Mouse (Mus musculus): ENCODE data around the gene Grhl1. TPM values are rescaled to one million over a fixed set of nuclear protein-coding genes. Genes with fewer than 3 reads are reported as not detected.
"Not testable (repeated sequence)": the region's sequence is repeated elsewhere in the genome, so short reads cannot be mapped to it uniquely, and the experiment has no call there.

The Grhl1 gene
- 1 to 10 TPM; 3.3 to 4.7 (median 4.0) TPM for polyA plus RNA-seq (2017; shearing (Covaris generic))

DNA sequence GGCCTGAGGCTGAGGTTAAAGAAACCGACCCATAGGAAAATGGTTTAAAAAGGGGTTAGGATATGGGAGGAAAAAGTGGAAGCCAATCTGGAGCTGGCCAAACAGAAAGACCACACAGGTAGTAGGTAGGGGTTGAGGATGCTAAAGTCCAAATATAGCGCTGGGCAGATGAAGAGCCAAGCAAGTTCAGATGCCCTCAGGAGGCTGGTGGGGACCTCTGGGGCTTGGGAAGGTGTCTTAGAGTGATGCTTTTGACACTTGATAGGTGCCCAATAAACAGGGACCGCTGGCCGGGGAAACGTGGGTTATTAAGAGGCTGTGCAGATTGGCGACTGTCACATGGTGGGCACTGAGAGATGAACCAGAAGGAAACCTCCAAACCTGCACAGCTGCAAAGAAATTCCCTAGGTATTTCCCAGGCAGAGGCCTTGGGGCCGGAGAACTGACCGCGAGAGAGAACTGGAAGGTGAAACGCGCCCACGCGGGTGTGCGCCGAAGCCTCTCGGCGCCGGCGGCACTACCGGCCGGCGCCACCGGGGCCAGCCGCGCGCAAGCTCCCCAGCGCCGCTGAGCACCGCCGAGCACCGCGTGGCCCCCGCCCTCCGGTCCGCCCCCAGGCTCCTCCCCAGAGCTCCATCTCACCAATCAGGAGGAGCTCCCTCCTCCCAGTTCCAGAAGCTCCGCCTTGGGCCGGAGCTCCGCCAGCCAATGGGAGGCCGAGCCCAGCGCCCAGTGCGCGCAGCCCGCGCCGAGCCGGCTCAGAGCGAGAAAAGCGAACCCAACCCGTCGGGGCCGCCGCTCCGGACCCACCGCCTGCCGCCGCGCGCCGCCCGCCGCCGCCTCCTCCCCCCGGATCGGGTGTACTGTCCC, at the start of gene Grhl1:
Grhl1 (plus strand) TSS at position 761 of the 870 bp plus-strand sequence.
- ATAC-seq = peak; percentile 98

DNA sequence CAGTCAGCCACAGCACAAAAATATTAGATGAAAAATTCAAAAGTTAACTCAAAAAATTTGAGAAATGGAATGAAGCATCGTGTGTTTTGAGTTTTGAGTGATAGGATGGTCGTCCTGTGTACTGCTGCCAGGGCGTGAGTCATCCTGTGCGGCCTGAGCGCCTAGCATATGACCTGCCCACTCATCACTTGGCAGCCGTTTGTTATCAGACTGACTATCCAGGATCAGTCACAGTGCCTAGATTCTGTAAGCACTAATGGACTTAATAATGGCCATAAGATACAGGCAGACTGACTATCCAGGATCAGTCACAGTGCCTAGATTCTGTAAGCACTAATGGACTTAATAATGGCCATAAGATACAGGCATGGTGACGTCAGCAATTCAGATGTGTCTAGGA, 47.0 kb upstream of the Grhl1 start:
- not testable (repeated sequence) for ATAC-seq

DNA sequence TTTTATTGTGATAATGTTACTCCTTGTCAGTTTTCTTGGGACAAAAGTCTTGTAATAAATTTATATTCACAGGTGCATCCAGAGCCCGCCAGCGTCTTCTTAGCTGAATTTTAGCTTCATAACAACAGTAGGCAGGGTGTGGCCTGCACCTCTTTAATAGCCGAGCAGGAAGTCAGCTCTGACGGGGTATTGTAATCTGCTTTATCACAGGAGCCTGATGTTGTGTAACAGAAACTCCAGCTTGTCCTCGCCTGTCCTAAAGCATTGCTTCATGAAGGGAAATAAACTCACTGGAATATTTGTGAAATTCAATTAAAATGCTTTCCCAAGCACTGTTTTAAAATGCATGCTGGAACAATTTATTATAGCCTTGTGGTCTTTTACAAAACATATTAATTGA, 35.7 kb upstream of the Grhl1 start:
- peak; percentile 93 for ATAC-seq

DNA sequence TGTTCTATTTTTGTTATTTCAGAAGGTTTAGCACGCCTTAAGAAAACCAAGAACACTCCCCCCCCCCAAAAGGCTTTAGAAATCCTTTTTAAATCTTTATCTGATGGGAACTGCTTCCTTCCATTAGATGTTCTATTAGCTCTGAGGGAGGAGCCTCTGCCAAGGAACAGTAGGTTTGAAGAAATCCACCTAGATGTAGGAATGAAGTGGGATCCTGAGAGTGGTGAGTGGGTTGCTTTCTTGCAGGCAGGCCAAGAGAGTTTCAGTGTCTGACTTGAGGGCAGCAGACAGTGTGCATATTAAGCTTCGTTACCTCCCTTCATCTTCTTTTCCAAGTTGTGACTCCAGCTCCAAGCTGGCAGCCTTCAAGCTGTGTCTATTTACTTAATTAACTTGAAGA, 34.9 kb upstream of the Grhl1 start:
- no peak for ATAC-seq

DNA sequence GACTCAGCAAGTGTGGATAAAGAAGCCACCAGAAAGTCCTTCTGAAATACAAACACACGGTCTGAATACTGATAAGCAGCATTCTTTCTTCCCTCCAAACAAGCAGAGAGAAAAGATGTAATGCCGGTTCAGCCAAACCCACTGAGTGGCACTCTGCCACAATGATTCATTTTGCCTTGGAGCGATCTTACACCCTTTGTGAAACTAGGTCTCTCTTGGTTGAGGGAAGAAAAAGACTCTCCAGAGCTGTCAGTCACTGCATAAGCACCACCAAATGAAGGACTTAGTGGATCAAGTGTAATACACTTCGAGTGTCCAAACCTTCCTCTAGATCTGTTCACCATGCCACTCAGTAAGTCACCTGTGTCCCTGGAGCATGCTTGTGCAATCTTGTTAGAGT, 34.1 kb upstream of the Grhl1 start:
- ATAC-seq = no peak

DNA sequence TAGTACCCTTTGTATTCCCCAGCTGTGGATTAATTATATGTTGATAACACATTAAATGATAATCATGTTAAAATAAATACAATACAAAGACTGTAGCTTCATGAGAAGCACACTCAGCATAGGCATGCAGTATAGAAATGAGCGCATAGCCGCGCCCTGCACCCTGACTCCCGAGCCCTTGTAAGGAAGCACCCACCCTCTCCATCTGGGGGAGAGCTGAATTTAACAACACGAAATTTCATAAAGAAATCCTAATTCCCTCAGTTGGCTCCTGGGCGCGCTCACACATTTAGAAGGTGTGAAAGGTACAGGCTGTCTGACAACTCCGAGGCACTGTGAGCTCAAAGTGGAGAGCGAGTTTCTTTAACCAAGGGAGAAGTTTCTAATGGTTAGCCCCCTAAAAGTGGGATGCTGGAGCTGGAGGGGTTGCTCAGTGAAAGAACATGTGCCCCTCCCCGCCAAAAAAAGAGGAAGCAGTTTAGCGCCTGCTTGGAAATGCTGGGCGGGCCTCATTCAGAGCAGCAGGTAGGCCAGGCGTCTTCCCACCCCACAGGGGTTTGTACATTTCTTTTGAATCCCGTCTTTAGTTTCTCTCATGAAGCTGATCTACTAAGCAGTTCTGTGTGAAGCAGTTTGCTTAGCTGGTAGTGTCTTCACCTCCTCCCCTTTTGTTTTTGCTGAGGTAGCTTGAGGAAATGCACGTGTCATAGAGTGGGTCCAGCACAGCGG, 30.5 kb upstream of the Grhl1 start:
- no peak for ATAC-seq

DNA sequence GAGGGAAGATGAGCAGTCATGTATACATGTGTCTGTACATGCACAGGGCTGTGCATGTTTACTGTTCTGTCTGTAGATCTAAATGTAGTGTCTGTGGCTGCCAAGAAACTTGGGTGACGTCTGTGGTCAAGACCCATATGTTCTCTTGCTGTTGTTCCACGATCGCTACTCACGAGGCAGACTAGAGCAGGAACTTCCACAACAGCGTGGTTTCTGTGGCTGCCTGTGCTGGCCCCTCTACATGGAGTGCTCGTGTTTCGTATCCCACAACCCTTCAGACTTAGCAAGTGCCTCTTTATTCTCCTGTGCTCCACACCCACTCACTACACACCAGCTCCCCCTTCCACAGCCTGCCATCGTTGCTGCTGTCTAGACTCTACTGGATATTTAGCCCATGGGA, 24.4 kb upstream of the Grhl1 start:
- ATAC-seq = no peak

DNA sequence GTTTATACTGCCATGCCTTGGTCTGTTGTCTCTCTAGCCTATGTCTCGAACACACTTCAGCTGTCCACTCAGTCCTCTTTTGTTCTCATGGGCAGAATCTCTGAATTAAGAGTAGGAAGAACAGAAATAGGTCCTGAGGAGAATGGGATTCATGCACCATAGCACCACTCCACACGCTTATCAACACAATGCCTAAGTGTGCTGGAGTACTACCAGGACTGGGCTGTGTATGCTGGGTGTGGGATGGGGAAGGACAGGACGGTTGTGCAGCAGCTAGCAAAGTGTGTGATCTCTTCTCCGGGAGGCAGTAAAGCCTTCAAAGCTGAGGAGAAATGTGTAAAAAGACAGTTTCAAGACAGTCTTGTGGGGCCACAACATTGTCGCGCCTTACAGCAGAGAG, 23.2 kb upstream of the Grhl1 start:
- no peak for ATAC-seq

DNA sequence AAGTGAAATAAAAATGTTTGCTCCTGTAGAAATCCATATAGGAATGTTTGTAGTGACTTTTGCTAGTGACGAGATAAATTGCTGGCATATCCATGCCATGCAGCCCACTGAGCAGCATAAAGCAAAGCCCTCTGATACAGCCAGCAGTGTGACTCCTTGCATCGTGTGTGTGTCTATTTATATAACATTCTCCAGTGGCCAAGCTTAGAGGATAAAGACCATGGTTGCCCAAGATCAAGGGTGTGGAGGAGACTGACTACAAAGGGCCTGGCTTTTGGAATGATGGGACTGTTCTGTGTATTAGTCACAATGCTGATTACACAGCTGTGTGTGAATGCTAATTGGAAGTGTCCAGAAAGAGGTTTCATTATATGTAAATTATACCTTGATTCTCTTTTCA, 19.6 kb upstream of the Grhl1 start:
- no peak for ATAC-seq

DNA sequence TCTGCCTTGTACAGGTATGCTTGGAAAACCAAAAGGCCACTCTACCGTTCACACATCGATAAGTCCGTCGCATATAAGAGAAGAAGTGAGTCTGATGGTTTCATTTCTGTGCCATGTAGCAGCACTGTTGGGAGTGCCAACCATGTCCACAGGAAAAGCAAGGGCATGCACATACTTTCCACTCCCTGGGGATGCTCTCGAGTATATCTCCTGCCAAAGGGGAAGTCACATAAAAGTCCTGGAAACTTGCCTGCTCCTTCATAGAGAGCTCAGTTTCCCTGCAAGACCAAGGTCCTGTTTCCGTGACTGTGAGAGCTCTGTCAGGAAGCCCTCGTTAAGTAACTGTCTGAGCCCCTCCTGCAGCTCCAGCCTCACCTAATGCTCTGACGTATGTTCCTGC, 16.1 kb upstream of the Grhl1 start:
- no peak for ATAC-seq

DNA sequence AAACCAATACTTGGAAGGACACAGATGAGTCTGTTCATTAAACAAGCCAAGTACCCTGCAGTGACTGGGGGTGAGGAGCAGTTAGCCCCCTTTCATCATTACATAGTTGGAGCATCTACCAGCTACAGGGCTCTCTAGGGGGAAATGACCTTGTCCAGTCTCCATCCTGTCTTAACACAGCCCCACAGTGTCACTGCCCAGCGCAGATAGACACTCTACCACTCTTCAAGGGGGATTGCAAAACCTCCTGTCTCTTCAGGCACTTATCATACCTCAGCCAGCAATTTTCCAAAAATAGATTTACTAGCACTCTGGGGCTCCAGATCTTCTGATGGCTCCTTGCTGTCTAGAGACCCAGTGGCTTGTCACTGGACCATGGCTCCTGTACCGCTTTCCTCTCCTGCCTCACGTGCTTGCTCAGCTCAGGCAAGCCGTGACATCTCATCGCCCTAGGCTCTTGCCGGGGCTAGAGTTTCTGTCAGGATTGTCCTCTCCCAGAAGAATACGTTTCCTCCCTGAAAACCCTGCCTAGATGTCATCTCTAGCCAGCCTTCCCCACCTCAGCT, 8.6 kb upstream of the Grhl1 start:
- ATAC-seq = no peak

DNA sequence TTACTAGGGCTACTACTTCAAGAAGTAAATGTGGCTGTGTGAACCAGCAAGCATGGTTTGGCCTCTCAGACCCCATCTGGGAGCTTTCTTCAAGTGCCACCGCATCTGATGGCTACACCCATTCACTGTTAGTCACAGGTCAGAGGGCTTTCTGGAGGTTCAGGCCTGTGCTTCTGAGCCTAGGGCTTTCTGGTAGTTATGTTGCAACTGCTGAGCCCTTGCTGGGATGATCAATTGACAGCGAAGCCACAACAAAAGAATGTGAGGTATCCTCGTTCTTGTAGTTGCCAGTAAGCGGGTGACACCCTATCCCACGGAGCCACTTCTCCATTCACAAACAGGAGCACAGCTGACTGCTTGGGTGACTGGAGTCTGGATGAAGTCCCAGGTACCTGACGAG, 6.8 kb upstream of the Grhl1 start:
- ATAC-seq = no peak

DNA sequence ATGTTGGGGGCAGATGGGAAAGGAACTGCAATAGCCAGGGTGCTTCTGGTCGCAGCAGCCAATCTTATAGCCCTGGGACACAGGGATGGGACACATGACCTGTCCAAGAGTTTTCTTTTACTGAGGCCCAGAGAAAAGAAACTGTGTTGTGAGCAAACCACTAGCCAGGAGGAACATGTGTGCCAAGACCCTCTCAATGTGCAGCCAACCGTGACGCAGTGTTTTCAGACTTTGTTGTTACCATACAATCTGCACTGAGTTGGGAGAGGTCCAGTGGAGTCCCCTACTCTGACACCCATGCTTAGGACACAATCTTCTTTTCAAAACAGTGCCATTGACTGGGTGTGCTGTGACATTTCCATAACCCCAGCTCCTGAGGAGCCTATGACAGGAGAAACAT, 4.5 kb upstream of the Grhl1 start:
- ATAC-seq = no peak

DNA sequence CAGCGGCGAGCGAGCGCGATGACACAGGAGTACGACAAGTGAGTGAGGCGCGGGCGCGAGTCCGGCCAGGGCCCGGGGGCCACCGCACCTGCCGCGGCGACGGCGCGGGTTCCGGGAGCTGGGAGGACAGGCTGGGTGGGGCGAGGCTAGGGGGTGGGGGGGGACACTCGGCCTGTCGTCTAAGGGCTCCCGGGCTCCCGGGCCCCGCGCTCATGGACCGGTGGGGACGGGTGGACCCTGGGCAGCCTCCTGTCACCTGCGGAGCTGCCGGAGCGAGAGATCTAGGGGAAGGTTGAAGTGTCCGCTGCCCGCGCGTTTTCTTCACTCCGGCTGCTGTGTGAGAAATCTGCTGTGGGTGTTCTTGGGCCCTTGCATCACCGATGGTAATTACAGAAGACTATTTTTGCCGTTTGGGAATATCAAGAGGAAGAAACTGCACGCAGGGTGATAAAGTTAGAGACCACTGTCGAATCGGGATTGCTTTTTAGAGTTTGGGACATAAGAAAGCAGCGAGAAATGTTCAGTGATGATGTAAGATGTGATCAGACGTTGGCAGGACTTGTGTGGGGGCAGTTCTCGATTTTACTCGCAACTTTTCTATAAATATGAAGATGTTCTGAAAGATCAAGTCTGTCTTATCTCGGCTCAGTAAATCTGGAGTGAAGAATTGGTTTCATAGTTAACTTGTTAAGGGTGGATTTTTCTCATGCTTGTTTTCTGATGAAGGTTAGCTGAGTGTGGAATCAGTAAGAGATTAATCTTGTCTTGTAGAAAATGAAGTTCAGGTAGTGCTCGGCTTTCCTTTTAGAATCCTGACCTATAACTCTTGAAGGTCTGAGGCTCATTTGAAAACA, 565 bp downstream of the Grhl1 start:
- peak; percentile 26 for ATAC-seq

DNA sequence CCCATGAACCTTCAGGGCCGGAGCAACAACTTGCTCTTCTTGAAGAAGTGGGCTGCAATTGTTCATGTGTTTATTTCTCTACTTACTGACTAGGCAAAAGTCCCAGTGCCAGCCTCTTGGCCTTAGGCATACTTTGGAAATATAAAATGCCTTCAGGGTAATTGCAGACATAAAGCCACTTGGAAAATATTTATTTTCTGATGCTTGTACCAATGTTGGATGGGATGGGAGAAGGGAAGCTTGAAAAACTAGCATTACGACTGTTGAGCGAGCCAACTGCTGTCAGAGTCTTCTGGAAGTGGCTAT, 1.1 kb downstream of the Grhl1 start:
- ATAC-seq = no peak

DNA sequence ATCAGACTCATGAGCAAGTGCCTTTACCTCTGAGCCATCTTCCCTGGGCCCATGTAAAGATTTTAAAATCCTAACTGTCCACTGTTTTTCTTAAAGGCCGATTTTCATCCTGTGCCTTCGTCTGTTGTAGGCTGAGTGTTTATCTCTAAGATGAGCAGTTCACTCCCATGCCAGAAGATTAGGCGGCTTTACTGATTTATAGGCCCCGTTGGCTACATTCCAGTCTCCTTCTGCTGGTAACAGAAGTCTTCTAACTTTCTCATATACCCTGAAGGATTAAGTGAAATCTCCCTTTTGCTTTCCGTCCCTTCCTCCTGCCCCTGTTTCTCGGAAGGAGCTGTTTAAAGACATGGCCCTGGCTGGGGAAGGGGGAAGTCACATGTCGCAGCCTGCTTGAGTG, 2.8 kb downstream of the Grhl1 start:
- no peak for ATAC-seq

DNA sequence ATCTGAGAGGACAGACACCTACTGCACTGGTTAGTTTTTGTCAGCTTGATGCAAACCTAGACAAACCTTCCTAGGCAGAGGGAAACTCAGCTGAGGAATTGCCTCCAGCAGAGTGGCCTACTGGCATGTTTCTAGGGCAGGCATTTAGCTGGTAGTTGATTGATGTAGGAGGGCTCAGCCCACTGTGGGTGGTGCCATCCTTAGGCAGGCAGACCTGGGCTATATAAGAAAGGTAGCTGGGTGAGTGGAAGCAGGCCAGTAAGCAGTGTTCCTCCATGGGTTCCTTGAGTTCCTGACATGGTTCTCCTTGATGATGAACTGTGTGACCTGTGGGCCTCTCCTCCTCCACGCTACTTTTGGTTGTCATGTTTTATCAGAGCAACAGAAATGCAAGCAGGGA, 8.4 kb downstream of the Grhl1 start:
- ATAC-seq = no peak

DNA sequence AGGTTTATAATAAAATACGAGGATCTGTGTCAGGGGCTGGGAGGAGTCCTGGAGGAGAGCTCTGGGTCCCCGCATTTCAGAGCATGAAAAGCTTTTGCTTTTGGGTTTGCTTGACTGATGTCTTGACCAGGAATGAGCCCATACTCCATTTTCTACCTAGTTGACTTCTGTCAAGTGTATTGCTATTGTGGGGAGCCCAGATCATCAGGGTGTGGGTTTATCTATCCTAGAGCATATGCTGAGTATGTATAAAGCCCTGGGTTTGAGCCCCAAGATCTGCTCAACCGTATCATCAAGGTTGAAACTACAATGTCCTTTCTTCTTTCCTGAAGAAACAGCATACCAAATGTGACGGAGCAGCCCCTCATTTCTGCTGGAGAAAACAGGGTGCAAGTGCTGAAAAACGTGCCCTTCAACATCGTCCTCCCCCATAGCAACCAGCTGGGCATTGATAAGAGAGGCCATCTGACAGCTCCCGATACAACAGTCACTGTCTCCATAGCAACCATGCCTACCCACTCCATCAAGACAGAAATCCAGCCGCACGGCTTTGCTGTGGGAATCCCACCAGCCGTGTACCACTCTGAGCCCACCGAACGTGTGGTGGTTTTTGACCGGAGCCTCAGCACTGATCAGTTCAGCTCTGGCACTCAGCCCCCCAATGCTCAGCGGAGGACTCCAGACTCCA, 9.1 kb downstream of the Grhl1 start:
- no peak for ATAC-seq

DNA sequence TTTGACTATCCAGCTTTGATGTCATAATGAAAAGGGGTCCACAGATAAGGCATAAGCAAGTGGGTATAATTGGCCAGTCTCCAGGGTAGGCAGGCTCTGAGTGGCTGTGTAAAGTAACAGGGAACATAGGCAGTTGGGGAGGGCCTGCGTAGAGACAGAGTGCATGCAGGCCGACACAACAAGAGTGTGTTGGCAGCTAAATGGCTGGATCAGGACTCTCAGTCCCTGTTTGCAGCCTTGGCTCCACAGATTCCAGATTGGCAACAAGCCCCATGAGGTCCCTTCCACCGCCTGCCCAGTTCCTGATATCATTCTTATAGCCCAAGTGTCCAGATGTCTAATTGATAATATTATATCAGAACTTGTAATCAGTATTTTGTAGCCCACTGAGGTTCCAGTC, 11.6 kb downstream of the Grhl1 start:
- ATAC-seq = no peak

DNA sequence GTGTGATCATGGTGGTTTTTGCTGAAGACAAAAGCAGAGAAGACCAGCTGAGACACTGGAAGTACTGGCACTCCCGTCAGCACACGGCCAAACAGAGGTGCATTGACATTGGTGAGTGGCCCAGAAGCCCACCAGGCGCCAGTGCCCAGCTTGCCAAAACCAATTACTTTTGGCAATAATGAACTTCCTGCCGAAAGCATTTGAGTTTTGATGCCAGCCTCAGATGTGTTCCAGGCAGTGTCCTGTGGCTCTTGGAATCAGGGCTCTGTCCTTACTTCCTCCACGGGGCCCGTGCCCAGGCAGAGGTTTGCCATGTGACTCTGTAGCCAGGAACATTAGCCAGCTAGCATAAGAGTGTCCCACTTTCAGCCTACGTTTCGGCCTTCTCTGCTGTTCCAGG, 12.8 kb downstream of the Grhl1 start:
- ATAC-seq = no peak

DNA sequence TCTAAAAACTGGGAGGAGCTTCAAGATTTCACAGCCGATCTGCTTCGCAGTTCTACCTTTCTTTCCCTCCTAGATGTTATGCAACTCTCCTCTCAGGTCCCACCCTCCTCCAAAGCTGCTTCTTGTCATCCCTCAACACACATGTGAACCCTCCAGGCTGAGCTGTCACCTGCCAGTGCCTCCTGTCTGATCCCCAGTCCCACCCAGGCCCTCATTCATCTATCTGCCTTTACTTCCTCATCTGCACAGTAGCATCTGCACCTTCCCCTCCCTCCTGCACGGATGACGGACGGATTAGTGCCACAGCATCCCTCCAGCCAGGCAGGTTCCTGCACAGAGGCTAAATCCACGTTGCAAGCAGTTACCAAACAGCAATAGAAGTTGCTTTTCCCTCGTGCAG, 14.1 kb downstream of the Grhl1 start:
- no peak for ATAC-seq

DNA sequence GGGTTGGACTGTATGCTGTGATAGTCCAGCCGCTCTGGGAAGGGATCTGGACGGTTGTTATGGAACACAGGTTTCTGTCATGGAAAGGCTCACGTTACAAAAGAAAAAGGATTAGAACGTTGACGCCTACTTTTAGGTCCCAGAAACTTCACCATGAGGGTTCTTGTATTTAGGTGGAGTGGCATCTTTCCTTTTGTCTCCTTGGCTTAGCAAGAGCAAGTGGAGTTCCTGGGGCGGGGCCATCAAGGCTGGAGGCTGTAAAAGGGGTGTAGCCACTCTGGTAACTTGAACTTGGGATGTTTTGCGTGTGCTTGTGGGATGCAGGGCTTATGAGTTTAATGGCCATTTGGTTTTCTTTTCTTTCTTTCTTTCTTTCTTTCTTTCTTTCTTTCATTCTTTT, 18.3 kb downstream of the Grhl1 start:
- ATAC-seq = no peak

DNA sequence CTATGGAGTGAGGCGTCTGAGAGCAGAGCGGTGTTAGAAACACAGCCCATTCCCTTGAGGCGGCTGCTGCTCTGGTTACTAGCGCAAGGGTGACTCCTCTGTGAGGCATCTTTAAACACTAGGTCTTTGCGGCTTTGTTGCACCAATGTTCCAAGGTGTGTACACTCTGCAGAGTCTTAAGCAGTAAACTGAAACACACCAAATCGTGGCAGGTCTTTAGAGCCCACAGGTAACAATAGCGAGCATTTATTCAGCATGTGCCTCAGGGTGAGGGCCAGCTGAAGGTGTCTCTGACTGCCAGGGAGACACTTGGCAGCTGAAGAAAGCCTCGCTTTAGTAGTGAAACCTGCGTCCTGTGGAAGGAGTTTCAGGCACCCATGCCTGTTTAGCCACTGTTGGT, 20.0 kb downstream of the Grhl1 start:
- ATAC-seq = no peak

All from inflammation-experienced regulatory T-cells, adult 6 months (primary cell).